Mouse (Mus musculus) cerebellum, adult 9-10 months (tissue): ENCODE data around the gene Gli1.

Experiments
- DNase-seq: peaks from one replicate; pipeline ENCODE4 v3.0.0; 2022

Gene Gli1

GRCm38 (mm10) chr10:127290930-127291880 lies 50.6 kb downstream of the Gli1 start:
- DNase-seq, result peak; percentile 82

- DNase-seq, result peak; percentile 100
Observed at GRCm38 (mm10) chr10:127290307-127290929, 51.4 kb downstream of the Gli1 start.

- peak; percentile 90 for DNase-seq
Observed at GRCm38 (mm10) chr10:127289573-127290191, 52.1 kb downstream of the Gli1 start.

GRCm38 (mm10) chr10:127288800-127289572 lies 52.8 kb downstream of the Gli1 start, which contains the start of gene Mbd6:
TSS of gene Mbd6 (minus strand) at chr10:127289018.
- peak; percentile 95 for DNase-seq

- peak; percentile 66 for DNase-seq
Observed at GRCm38 (mm10) chr10:127288328-127288799, 53.4 kb downstream of the Gli1 start.

GRCm38 (mm10) chr10:127287936-127288293 lies 53.9 kb downstream of the Gli1 start:
- DNase-seq, result peak; percentile 72

- DNase-seq, result peak; percentile 58
Observed at GRCm38 (mm10) chr10:127287271-127287935, 54.4 kb downstream of the Gli1 start.

GRCm38 (mm10) chr10:127286730-127287129 lies 55.0 kb downstream of the Gli1 start:
- peak; percentile 67 for DNase-seq

- no peak for DNase-seq
Observed at GRCm38 (mm10) chr10:127286194-127286593, 55.6 kb downstream of the Gli1 start.

GRCm38 (mm10) chr10:127285644-127286043 lies 56.1 kb downstream of the Gli1 start:
- DNase-seq, result no peak

- no peak for DNase-seq
Observed at GRCm38 (mm10) chr10:127284724-127285500, 56.9 kb downstream of the Gli1 start.

- DNase-seq, result no peak
Observed at GRCm38 (mm10) chr10:127284105-127284622, 57.6 kb downstream of the Gli1 start.

GRCm38 (mm10) chr10:127282620-127283215 lies 59.1 kb downstream of the Gli1 start:
- no peak for DNase-seq

GRCm38 (mm10) chr10:127281316-127281715 lies 60.5 kb downstream of the Gli1 start:
- DNase-seq, result no peak
